Mouse (Mus musculus): ENCODE measurements around the gene Frg2f1.
"Not testable (repeated sequence)": the region's sequence is repeated elsewhere in the genome, so short reads cannot be mapped to it uniquely, and the experiment has no call there.

Gene Frg2f1

DNA sequence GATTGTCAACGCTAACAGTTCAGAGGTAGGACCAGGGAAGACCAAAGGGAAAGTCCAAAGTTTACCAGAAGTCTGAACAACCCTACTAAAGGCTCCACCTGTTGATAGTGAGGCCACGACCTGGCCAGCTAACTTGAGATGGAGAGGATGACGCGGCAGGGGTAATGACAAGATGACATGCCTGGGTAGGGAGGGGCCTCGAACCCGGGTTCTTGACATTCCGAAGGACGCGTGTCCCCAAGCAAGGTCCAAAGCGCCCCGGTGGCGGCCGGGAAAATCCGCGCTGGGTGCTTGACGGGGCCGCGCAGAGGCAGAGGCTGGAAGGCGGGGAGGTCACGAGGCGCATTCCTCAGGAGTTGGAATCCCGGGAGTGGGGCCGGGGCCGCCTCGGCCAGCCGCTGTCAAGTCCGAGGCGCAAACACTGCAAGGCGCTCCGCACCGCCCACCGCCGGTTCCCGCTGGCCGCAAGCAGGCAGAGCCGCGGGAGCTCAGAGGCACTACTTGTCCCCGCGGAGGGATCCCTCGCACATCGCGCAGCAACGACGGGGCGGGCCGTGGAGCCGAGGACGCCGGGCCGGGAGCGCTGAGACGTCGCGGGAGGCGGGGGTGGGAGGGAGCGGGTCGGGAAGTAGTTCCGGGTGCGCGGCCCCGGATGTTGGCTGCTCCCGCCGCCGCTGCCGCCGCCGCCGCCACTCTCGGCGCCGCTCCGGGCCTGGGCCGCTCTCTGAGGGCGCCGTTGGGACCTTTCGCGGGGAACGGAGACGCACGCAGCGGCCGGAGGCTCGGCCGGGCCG, at the start of gene Frg2f1:
TSS of gene Frg2f1 (minus strand) at position 499 of the 794 bp plus-strand sequence.
- peak; percentile 84 to 92 for DNase-seq

GRCm38 (mm10) chr4:119588037-119588436, 48.7 kb upstream of the Frg2f1 start:
- DNase-seq = no peak

GRCm38 (mm10) chr4:119575459-119575858, 36.1 kb upstream of the Frg2f1 start:
- no peak for DNase-seq

DNA sequence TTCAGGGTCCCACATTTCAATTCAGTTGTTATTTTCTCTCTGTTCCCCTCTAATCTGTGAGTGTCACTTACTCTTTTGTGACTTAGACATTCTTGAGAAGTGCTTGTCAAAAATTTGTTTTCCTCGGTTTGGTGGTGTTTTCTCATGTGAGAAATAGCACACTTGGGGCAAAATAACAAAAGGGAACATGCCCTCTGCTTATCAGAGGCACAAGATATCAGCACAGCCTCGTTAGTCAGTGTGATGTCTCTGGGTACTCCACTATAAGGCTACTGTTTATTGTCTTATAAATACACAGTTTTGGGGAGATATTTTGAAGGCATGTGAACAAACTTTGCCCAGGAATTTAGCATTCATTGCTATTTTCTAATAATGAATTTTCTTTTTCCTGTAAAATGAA, 35.2 kb upstream of the Frg2f1 start:
- DNase-seq = no peak

GRCm38 (mm10) chr4:119572682-119573081, 33.4 kb upstream of the Frg2f1 start:
- DNase-seq = no peak

GRCm38 (mm10) chr4:119566322-119566835, 27.1 kb upstream of the Frg2f1 start:
- DNase-seq = no peak

DNA sequence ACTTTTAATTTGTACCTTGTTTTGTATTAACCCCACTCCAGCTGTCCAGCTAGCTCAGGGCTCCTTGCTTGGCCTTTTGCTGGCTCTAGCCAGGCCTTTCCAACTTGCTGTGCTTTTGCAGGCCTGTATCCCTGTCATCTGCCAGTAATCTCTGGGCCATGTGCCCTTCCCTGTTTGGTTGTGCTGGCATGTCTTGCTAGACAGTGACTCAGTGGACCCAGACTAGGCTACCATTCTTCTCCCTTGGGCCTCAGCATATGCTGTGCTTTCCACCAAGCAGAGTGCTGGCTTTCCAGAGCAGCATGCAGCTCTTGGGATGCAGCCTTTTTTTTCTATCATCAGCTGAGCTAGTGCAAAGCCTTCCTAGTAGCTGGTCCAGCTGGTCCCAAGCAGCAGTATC, 23.8 kb upstream of the Frg2f1 start:
- no peak for DNase-seq

DNA sequence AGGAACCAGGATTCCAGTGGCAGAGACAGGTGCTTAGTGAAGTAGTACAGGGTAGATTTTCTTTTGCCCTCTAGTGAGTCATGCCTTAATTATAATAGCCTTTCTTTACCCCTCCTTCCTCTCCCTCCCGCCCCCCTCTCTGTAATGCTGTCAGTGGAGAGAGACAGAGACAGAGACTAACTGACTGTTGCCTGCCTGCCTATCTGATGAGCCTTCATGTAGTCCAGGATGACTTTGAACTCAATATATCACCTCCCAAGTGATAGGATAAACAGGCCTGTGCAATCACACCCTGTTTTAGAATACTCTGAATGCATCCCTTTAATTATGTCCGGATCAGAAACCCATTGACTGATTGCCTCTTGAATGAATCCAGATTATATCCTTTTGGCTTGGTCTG, 16.1 kb upstream of the Frg2f1 start:
- no peak for DNase-seq

DNA sequence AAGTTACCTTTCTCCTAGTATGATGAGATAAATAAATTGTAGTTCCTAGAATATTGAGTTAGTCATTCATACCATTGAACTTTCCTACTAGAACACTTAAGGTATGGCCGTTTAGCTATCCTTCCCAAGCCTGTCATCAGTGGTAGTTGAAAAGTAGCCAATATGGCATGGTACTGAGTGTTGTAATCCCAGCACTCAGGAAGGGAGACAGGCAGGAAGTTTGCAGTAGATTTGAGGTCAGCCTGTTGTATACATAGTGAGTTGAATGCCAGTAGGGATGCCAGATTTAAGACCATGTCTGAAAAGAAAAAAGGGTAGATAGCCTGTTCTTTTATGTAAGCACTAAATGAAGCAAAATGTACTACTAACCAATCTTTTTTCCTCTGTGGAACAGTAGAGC, 11.5 kb upstream of the Frg2f1 start:
- no peak for DNase-seq

GRCm38 (mm10) chr4:119540533-119540890, 1.2 kb upstream of the Frg2f1 start:
- no peak for DNase-seq

- DNase-seq = peak; percentile 27 to 53
Measured at GRCm38 (mm10) chr4:119539836-119540532, 655 bp upstream of the Frg2f1 start.

GRCm38 (mm10) chr4:119537436-119537835, 1.9 kb downstream of the Frg2f1 start:
- DNase-seq = no peak

DNA sequence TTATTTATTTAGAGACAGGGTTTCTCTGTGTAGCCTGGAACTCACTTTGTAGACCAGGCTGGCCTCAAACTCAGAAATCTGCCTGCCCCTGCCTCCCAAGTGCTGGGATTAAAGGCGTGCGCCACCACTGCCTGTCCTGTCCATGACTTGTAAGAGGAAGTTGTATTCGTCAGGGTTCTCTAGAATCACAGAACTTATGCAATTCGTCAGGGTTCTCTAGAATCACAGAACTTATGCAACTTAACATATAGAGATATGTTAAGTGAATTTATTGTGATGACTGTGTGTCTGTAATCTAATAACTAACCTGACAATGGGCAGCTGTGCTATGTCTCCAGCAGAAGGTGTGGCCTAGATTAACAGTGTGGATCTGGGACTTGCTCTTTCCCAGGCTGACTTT, 2.7 kb downstream of the Frg2f1 start, which contains the start of gene Foxj3:
TSS of gene Foxj3 (plus strand) at position 390 of the 400 bp plus-strand sequence.
- DNase-seq = not testable (repeated sequence)

- DNase-seq = no peak
Measured at GRCm38 (mm10) chr4:119535103-119535502, 4.2 kb downstream of the Frg2f1 start.

- no peak for DNase-seq
Measured at GRCm38 (mm10) chr4:119531813-119532212, 7.5 kb downstream of the Frg2f1 start.

DNA sequence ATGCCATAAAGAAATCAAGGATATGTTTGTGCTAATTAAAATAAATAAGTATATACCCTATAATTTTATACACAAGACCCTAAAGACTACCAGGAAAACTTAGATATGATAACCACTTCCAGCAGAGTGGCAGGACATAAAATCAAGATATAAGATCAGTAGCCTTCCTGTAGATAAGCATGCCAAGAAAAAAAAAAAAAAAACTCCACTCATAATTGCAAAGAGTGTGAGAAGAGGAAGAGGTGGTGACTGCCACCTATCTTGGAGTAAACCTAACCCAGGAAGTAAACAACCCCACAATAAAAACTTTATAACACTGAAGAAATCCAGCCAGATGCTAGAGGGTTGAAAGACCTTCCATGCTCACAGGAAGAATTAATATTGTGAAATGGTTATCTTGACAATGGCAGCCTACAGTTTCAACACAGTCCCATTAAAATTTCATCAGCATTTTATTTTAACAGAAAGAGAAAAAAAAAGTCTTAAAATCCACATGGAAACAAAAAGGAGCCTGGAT, 12.9 kb downstream of the Frg2f1 start:
- no peak for DNase-seq

- DNase-seq = no peak
Measured at GRCm38 (mm10) chr4:119524466-119524865, 14.9 kb downstream of the Frg2f1 start.

GRCm38 (mm10) chr4:119524010-119524409, 15.3 kb downstream of the Frg2f1 start:
- DNase-seq = no peak

- DNase-seq = no peak
Measured at GRCm38 (mm10) chr4:119523575-119523974, 15.8 kb downstream of the Frg2f1 start.

- DNase-seq = no peak
Measured at GRCm38 (mm10) chr4:119512731-119513141, 26.6 kb downstream of the Frg2f1 start.

DNA sequence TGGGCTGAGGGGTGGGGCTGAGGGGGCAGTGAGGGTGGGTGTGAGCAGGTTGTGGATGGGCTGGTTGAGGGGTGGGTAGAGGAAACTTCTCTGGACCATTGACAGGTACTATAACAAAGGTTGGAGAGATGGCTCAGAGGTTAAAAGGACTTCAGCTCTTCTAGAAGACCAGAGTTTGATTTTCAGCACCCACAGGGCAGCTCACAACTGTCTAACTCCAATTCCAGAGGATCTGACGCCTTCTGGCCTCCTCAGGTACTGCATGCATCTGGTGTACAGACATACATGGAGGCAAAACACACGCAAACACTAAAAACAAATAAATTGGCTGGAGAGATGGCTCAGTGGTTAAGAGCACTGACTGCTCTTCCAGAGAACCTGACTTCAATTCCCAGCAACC, 27.7 kb downstream of the Frg2f1 start:
- no peak for DNase-seq

GRCm38 (mm10) chr4:119498319-119498848, 40.9 kb downstream of the Frg2f1 start:
- DNase-seq = no peak

- no peak for DNase-seq
Measured at GRCm38 (mm10) chr4:119492933-119493327, 46.4 kb downstream of the Frg2f1 start.

All from spleen, adult 18-20 months (tissue).